Mouse (Mus musculus): Measurements from ENCODE around the gene Oxtr.
A peak's percentile ranks its signal among the peaks of the same experiment; 100 is the strongest.

The Oxtr gene

DNA sequence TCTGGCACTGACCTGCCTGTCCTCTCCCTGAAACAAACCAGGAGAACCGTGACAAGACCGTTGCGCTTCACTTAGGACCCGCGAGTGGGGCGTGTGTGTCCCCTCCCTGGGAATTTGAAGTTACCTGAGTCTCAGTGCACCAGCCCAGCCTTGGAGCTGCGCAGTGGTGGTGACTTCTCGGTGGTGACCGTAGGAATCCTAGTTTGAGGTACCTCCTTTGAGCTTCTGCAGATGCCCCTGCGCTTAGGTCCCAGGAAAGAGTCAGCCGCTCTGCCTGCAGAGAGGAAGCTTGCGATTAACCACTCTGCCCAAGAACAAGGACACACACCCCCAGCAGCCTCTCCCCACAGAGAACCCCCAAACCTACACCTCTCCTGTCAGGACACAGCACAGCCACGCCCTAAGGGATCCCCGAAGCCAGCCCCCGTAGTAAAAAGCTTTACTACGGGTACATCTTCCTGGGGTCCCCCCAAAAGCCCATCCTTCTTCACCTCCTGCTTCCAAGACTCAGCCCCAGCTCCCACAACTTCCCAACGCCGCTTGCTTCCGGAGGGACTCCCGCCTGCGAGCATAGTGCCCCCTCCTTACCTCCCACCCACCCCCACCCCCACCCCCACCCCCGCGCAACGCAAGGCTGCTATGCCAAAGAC, at the start of gene Oxtr:
Gene Oxtr (minus strand): TSS at position 34 of the 650 bp plus-strand sequence.
- no peak for DNase-seq (ENCODE audit: low spot score in 2 of 2)

DNA sequence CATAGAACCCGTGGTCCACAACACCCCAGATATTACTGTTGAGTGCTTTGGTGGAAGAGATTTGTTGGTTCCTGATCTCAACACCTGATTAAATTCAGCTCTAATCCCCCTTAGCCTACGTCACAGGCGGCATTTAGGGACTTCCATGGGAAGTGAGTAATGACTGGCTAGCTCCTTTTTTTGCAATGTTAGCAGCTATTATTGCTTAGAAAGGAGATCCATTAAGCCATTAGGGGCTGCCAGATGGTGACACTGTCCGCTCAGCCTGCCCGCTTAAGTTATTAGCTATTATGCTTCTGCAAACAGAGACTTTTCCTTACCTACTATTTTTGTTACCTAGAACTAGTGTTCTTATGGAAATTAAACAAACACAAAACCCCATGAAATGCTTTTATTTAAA, 35.7 kb upstream of the Oxtr start:
- peak in 1 of 2 experiments; percentile 9 for DNase-seq (ENCODE audit: low spot score in 2 of 2)

DNA sequence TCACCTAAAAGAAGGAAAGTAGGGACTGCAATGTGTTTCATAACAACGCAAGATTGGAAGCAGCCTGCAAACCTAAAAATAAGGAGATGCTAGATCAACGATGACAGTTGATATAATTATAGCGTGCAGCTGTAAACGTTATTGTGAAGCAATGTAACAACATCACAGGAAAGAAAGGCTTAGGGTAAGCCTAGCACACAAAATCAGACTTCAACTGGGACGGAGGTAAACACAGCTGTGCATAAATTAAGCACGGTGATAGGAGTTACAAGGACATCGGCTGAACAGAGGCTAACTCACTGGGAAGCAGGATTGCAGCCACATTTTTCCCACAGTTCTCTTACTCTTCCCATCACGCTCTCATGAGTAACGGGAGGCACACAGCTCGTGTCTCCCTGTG, 34.7 kb upstream of the Oxtr start:
- DNase-seq (ENCODE audit: low spot score in 2 of 2) = peak in 1 of 2 experiments; percentile 22

DNA sequence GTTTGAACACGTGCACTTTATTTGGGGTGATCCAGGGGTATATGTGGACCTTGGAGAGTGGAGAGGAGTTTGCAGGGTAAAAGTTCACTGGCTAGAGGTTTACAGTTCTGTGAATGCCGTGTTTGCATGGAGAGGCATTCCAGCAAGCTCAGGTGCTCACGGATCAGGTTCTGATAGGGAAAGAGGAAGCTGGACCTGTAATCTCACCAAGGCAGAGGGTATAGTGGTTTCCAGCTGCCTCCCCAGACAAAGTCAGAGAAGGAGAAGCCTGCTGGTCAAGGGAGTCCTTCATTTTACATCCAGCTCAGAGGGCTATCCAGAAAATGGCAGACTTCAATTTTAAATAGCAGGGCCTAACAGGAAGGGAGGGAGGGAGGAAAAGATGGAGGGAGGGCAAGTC, 28.2 kb upstream of the Oxtr start:
- no peak for DNase-seq (ENCODE audit: low spot score in 2 of 2)

DNA sequence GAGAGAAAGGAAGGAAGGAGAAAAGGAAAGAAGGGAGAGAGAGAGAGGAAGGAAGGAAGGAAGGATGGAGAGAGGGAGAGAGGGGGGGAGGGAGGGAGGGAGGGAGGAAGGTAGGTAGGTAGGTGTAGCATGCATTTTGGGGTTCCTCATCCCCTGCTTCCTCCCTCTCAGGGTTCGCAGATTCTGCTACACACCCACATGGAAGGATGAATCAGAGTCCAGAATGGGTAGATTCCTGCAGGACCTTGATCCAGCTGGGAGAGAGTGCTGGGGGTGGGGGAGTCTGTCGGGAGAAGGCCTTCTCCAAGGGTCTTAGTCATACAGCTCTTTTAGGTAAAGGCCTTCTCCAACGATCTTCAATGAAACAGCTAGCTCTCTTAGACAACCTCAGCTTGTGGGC, 27.8 kb upstream of the Oxtr start:
- no peak for DNase-seq (ENCODE audit: low spot score in 2 of 2)

DNA sequence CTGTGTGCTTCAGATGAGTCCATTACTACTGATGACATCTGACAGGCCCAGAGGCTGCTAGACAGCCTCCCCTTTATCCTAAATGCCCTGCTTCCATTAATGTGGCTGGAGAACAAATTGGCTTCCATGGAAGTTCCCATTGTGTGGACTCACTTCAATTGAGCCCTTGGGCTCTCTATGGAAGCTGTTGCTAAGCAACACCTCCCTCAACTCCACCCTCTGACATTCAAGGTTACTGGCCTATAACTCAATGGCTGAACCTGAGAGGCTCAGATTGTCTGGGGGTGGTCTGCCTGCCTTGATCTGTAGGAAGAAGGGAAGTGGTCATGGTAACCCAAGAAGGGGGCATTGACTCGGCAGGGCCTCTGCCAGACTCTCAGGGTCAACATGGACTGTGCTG, 26.8 kb upstream of the Oxtr start:
- DNase-seq (ENCODE audit: low spot score in 2 of 2) = peak in 1 of 2 experiments; percentile 9

DNA sequence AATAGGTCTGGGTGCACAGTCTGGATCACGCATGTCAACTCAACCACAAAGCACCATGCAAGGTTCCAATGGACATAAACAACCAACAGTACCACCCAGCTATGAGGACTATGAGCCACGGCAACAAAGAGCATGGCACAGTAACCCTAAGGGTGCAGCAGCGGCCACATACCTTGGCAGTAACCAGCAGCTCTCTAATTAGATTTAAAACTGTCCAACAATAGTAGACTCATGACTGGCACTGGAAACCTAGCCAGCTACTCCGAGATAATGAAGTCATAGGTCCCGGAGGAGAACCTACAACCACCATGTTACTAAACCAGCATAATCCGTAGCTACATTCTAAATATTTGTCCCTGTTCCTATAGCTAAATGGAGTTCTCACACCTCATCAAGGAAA, 24.8 kb upstream of the Oxtr start:
- DNase-seq (ENCODE audit: low spot score in 2 of 2) = peak in 1 of 2 experiments; percentile 6

DNA sequence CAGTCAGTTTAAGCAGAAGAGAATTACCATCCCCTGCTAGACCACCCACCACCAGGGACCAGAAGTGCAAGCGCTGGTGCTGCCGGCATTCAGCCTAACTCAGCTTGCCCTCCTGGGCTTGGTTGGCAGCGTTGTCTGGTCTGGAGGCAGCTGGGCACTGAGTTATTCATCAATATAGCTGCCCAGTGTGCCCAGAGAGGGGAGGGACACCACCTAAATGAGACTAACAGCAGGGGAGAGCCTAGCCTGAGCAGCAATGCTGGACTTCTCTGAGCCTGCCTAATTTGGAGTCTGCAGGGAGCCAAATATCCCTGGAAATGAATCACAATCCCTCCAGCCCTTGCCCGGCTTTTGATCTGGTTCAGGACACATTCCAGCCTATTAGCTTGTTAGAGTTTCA, 20.6 kb upstream of the Oxtr start:
- peak; percentile 48 to 63 for DNase-seq (ENCODE audit: low spot score in 2 of 2)

DNA sequence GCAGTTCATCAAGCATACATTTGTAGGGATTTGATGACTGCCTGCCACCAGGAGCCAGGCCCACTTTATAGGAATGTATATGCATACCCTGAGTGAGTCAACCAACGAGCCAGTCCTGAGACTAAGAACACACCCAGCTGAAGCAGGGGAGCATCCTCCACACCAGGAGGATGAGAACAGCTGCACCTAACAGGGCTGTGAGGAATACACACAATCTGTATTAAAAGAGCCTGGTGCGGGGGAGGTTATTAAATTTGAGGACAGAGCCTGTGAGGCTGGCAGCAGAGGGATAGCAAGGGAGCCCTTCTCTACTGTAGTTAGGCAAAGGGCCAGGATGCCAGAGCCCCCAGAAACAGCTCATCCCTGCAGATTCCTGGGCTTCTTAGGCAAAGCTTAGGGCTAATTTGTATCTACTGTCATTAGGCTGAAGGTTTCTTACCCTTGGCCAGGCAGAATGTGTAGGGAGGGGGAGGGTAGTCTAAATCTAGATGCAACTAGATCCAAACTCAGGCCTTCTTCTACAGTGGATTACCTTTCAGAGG, 19.9 kb upstream of the Oxtr start:
- DNase-seq (ENCODE audit: low spot score in 2 of 2) = no peak

DNA sequence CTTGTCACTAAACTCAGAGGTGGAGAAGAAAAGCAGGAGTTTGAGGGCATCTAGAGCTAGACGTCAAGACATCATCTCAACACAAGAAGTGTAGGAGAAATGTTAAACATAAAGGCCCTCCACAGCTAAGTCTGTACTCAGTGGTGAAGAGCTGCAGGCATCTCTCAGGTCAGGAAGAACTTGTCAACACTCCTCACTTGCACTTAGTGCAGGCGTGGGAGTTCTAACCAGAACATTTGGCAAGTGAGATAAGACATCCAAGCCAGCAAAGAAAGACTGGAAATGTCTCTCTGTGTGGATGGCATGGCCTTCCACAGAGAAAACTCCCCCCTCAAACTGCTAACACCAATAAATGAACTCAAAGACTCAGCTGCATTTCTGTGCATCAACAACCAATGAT, 17.9 kb upstream of the Oxtr start:
- DNase-seq (ENCODE audit: low spot score in 2 of 2) = no peak

DNA sequence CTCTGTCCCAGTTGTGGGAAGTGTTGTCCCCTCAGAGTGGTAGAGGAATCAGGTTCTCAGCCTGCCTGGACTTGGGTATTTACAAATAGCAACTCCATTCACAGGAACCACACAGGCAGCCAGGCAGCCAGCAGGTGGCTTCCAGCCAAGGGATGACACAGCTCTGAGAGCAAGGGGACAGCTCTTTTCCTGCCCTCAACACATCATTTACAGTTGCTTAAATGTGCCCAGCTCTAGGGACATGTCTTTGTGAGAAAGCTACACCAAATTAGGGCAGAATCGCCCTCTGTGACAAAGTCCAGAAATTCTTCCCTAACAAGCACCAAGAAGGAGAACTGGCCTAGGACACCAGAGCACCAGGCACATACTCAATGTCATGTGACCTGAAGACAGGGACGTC, 11.4 kb upstream of the Oxtr start:
- peak in 1 of 2 experiments; percentile 47 for DNase-seq (ENCODE audit: low spot score in 2 of 2)

DNA sequence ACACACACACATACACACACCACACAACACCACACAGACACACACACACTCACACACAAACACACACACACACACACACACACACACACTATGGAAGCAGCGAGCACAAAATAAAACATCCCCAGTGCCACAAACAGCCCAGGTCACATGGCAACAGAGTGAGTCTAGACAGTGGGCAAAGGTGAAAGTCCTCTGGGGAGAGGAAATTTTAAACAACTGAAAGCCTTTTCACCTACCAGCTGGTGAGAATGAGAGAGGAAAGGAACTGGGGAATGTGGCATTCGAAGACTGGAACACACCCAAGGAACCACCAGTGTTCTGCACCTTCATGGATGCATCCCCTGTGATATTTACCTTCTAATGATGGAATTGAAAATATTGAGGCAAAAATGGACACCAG, 9.7 kb upstream of the Oxtr start:
- DNase-seq (ENCODE audit: low spot score in 2 of 2) = no peak

DNA sequence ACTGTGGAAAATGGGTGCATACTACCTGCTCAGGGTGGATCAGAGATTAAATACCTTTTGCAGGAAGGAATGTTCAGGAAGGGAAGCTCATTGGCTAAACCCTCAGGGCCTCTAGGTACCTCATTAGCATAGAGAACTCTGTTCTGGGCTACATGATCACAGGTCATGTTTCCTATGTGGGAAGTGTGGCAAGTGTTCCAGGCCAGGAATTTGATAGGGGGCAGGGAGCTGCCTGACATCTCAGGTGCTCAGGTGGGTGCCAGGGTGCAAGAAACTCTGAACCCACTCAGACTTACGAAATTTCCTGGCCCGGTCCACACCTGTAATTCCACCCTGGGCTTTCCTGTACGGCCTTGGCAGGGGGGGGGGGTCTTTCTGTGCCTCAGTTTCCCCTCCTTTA, 9.0 kb upstream of the Oxtr start:
- no peak for DNase-seq (ENCODE audit: low spot score in 2 of 2)

DNA sequence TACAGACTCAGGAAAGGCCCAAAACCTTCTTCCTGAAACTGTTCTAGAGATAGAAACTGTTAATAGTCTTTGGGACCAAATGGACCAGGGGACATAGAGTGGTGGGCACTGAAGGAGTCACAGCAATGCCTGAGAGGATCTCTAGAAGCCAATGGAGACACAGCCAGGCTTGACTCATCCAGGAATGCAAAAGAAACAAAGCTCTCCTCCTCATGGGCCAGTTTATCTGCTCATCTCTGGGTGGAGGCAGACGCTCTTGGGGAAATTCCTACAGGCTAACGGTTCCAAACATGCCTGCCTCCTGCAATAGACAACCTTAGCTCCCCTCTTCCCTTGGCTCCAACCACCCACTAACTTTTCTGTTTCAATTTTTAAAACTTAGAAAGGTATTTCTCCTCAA, 7.7 kb upstream of the Oxtr start:
- no peak for DNase-seq (ENCODE audit: low spot score in 2 of 2)

DNA sequence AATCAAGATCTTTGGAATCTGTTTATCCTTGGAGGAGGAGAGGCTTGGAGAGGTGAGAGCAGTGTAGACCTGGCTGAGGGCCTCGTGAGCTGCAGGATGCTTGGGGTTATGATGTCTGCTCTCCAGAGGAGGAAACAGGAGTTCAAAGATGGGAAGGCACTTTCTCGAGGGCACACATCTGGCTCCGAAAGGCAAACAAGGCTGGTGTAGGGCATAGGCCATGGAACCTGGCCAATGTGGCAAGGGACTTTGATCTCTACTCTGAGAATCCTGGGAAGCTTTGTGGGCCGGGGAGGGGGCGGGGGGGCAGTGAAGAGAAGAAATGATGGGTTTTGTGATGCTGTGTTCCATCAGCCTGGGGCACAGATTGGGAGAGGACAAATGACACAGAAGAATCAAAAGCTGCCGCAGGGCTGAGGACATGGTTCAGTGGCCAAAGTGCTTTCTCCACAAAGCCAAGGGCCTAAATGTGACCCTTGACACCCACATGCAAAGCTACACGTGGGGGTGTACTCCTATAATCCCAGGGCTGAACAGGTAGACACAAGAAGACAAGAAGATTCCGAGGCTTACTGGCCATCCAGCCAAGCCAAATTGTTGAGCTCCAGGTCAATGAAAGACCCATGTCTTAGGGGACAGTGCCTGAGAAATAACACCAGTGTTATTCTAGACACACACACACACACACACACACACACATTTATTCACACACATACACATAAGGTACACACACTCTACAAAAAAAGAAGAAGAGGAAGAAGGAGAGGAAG, 6.7 kb upstream of the Oxtr start:
- DNase-seq (ENCODE audit: low spot score in 2 of 2) = no peak

DNA sequence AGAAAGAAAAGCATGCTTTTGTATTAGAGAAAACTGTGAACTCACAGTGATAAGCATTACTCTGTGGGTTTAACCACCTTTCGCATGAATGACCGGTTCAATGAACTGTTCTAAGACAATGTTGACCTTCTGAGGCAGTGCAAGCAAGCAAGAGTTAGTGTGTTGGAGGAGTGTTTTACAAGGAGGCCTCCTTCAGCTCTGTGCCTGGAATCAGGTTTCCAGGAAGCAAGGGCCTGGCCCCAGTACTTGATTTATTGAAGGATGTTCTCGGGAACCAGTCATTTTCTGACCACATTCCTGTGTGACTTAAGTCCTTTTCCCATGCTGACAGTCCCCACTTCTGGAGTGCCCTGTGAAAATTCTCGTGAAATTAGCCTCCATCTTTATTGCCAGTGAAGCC, 5.5 kb upstream of the Oxtr start:
- no peak for DNase-seq (ENCODE audit: low spot score in 2 of 2)

DNA sequence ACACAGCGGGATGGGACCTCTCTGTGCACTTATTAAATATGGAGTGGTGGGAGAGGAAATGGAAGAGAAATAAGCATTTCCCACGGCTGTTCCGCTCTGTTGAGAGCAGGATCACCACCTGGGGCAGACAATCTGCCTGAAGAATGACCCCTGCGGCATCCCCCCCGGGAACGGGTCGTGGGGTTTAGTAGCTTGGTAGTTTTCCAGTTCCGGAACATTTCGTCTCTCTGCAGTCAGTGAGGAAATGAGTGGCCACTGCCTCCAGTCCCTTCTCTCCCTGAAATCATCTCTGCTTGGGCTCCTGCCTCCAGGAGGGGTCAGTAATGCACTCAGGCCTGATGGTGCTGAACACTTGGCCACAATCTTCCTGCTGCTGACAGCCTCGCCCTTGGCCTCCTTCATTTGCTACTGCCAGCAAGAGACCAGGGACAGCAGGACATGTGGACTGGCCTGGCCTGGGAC, 4.9 kb upstream of the Oxtr start:
- DNase-seq (ENCODE audit: low spot score in 2 of 2) = no peak

DNA sequence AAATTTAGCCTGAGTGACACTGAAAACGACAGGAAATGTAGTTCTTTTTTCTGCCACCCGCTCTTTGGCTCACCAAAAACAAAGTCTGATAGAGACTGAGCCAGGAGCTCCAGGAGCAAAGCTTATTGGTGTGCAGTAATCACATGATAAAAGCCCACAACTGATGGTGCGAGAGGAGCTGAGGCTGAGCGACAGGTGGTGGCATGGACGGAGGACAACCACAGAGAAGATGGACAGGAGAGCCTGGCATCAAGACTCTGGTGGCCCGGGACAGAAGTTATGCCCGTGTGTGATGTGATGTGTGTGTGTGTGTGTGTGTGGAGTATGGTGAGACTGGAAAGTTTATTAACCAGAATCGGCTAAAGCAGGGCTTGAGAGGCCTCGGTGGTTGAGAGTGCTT, 3.6 kb upstream of the Oxtr start:
- DNase-seq (ENCODE audit: low spot score in 2 of 2) = no peak

DNA sequence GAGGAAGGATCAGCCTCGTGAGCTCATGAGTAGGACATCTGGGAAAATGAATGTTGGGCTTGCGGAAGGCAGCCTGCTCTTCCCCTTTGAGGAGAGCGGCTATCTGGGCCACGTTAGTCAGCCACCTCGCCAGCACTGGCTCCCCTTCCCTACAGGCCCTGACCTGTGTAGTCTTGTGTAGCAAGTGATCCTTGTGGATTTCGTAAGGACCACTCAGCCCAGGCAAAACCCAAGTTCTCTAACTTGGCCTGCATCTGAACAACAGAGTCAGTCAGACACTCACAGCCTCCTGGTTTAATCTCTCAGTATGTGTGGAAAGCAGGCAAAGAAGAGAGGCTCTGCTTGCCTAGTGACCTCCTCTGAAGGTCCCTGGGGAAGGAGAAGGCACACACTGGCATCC, 2.9 kb upstream of the Oxtr start:
- no peak for DNase-seq (ENCODE audit: low spot score in 2 of 2)

DNA sequence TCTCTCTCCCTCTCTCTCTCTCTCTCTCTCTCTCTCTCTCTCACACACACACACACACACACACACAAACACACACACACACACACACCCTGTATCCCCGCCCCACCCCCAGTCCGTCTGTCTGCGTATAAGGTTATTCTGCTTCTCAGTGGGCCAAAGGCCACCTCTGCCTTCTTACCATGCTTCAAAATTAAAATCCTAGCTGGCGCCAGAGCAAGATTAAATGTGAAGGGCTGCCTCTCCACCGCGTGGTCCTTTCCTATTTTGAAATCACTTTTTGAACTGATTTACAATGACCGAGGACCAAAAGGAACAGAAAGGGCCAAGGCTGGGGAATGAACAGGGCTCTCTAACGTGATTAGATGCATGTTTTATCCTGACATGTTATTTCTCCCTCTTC, 1.8 kb upstream of the Oxtr start:
- no peak for DNase-seq (ENCODE audit: low spot score in 2 of 2)

DNA sequence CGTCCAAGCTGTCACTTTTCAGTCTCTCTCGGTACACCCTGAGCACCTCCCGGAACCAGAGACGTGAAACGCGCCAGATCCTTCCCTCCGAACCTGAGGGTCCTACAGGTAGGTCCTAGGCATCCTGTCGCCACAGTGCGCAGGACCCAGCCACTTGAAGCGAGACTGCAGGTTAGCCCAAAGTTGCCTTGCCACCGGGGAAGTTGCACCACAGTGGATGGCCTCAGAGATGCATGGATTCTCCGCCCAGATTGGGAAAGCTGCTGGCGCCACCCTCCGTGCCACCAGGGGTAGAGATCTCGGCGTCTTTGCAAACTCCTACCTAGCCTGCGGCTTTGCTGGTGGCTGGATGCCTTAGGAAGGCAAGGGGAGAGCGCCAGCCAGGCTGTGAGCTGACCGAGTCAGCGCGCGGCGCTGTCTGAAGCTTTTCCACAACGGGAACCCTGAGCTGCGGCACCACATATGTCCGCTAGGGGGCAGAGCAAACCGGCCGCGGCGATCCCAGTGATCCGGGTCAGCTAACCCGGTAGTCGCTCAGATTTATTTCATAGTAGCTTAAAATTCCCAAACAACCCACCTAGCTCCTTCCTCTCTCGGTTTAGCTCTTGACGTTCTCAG, 991 bp upstream of the Oxtr start:
- peak; percentile 83 to 89 for DNase-seq (ENCODE audit: low spot score in 2 of 2)

DNA sequence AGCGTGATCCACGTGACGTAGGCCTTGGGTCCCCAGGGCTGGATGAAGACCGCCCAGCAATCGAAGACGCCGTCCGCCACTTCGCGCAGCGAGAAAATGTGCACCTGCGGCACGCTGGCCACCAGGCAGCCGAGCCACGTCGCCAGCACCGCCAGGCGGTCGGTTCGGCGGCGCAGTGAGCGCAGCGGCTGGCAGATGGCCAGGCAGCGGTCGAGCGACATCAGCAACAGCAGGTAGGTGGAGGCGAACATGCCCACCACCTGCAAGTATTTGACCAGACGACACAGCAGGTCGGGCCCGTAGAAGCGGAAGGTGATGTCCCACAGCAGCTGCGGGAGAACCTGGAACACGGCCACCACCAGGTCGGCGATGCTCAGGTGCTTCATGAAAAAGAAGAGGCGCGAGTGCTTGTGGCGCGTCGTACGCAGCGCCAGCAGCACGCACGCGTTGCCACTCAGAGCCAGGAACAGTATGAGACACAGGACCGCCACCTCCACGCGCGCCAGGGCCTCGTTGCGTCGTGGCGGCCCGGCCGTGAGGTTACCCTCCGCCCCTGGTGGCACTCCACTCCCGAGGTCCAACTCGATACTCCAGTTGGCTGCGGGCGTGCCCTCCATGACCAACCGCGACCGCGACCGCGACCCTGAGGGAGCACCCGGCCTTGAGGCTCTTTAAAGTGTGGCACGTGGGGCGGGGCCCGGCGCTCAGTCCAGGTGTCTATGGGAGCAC, 398 bp downstream of the Oxtr start:
- peak in 1 of 2 experiments; percentile 41 for DNase-seq (ENCODE audit: low spot score in 2 of 2)
